Mouse (Mus musculus) duodenum, adult 2 months (tissue): ENCODE data around the gene Exoc3. TPM values are rescaled to one million over a fixed set of nuclear protein-coding genes. Genes with fewer than 3 reads are reported as not detected.

ENCODE experiments used
- polyA plus RNA-seq: library from polyadenylated mRNA; depleted of rRNA; stranded (reverse); fragments of >200 nt; gene quantifications from 2 replicates; pipeline ENCODE4 v1.2.3, GENCODE M21; 2012; ENCODE audit warnings: low replicate concordance; rRNA removed

The Exoc3 gene
- polyA plus RNA-seq = 27.8 and 29.5 TPM in 2 replicates

GRCm38 (mm10) chr13:74208317-74208985, at the start of gene Exoc3:
TSS of gene Exoc3 (minus strand) at chr13:74208732.

GRCm38 (mm10) chr13:74121141-74121602, 87.4 kb downstream of the Exoc3 start, which contains the start of gene Slc9a3:
TSS of gene Slc9a3 (plus strand) at chr13:74121457.

Other genes starting within 250 kb of the Exoc3 start
- not detected in 2 replicates for gene Zdhhc11, start 244.9 kb downstream of the Exoc3 start, polyA plus RNA-seq
- 2.0 and 3.4 TPM in 2 replicates for gene Tppp, start 199.3 kb downstream of the Exoc3 start, polyA plus RNA-seq
- 1.3 and 1.5 TPM in 2 replicates for gene Cep72, start 146.4 kb downstream of the Exoc3 start, polyA plus RNA-seq
- gene Slc9a3, start 87.3 kb downstream of the Exoc3 start, polyA plus RNA-seq = 92.8 and 104 TPM in 2 replicates
- gene Ahrr, start 83.6 kb upstream of the Exoc3 start, polyA plus RNA-seq = 0.63 and 0.65 TPM in 2 replicates
- gene Pdcd6, start 108.8 kb upstream of the Exoc3 start, polyA plus RNA-seq = 84.9 and 135 TPM in 2 replicates
- 78.2 and 90.4 TPM in 2 replicates for gene Sdha, start 141.5 kb upstream of the Exoc3 start, polyA plus RNA-seq
- gene Ccdc127, start 141.6 kb upstream of the Exoc3 start, polyA plus RNA-seq = 0.51 and 0.64 TPM in 2 replicates
- 0.21 and 0.30 TPM in 2 replicates for gene Lrrc14b, start 155.3 kb upstream of the Exoc3 start, polyA plus RNA-seq
- gene Zfp72, start 182.1 kb upstream of the Exoc3 start, polyA plus RNA-seq = 0.04 TPM in 2 replicates
- gene Ftl1-ps1, start 191.0 kb upstream of the Exoc3 start, polyA plus RNA-seq = 23.3 and 23.8 TPM in 2 replicates